Mouse (Mus musculus): ENCODE results near the gene Cited4. TPM values are rescaled to one million over a fixed set of nuclear protein-coding genes. Genes with fewer than 3 reads are reported as not detected.

The Cited4 gene
- total and polyA plus RNA-seq, 3 experiments: 23.3 to 58.1 TPM; not detected in 1

DNA sequence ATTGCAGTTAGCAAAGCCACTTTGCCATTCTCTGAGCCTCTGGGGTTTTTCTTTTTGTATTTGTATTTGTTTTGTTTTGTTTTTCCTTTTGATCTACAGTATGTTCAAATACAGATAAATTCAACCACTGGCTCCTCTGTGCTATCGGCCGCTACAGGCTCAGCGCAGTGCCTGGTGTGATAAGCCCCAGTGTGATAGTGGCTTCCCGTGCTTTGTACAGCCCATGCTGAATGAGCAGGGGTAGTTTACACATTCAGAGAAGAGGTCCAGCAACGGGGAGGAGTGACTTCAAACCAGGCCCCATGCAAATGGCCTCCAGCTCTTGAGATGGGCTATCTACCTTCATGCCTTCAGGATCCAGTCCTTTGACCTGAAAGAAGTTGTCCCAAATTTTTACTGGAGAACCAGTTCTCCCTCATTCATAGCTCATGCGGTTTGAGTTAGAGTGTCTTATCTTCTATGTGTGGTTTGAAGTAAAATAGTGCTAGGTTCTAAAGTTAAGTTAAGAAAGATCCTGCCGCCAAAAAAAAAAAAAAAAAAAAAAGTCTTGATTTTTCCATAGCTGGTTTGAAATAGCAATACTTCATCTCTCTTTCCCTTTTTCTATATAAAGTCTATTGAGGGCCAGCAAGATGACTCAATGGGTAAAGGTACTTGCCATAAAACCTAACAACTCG is 8.5 kb downstream of the Cited4 start (continued):
- peak; percentile 99 for TF ChIP-seq TCF12 (IDR thresholded peaks at IDR 0.05; ENCODE audit: low read depth, low read length)
- peak; percentile 97 for TF ChIP-seq ZNF384 (IDR thresholded peaks at IDR 0.05; ENCODE audit: low read depth, low read length)
- TF ChIP-seq NRF1 (IDR thresholded peaks at IDR 0.05; ENCODE audit: insufficient read depth, low read depth, low read length, poor library complexity, severe bottlenecking): no peak
- peak; percentile 96 to 98 for TF ChIP-seq EP300 (IDR thresholded peaks at IDR 0.05; ENCODE audit: low read depth in 1 of 2, low read length in 2 of 2)
- TF ChIP-seq ZC3H11A (IDR thresholded peaks at IDR 0.05; ENCODE audit: low read depth, low read length): no peak; the same call in 1 of the 2 replicates
- TF ChIP-seq GATA1 (IDR thresholded peaks at IDR 0.05; ENCODE audit: low read depth, low read length): peak; percentile 99
- TF ChIP-seq JUND (IDR thresholded peaks at IDR 0.05; ENCODE audit: low read depth, low read length): no peak
- TF ChIP-seq ZMIZ1 (IDR thresholded peaks at IDR 0.05; ENCODE audit: low read depth, low read length): 0 out of 2 replicates have a peak, but pooled peaks have one; percentile 40
- no peak for TF ChIP-seq CHD1 (IDR thresholded peaks at IDR 0.05; ENCODE audit: low read depth, low read length)
- TF ChIP-seq NELFE (IDR thresholded peaks at IDR 0.05; ENCODE audit: low read depth, low read length): no peak
- TF ChIP-seq GABPA (IDR thresholded peaks at IDR 0.05; ENCODE audit: low read depth, low read length): no peak
- TF ChIP-seq E2F4 (IDR thresholded peaks at IDR 0.05; ENCODE audit: borderline replicate concordance, low read depth, low read length): 0 out of 2 replicates have a peak, but pooled peaks have one; percentile 42
- TF ChIP-seq MAFK (IDR thresholded peaks at IDR 0.05; ENCODE audit: borderline replicate concordance, low read depth, low read length): peak; percentile 70; the same call in 1 of the 2 replicates

DNA sequence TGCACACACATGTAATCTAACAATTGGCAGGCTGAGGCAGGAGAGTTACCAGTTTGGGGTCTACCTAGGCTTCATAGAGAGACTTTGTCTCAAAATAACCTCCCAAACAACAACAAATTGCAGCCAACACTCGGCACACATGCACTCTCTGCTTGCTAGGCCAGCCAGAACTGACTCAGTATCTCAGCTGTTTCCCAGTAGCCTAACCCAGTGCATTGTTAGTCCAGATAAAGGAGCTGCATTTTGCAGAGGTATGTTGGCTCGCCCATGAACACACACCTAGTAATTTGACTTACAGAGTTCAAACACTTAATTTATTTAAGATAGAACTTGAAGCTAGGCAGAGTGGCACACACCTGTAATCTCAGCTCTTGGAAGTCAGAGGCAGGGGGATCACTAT is 9.3 kb downstream of the Cited4 start:
- no peak overlapping the region for H3K4me3 ChIP-seq (ENCODE audit: control insufficient read depth in 1 of 2, insufficient read depth in 1 of 2, low read depth in 2 of 2, low read length in 2 of 2)
- peak; percentile 64 for DNase-seq (ENCODE audit: low read depth, low spot score)
- H3K4me1 ChIP-seq (ENCODE audit: control insufficient read depth in 1 of 2, insufficient read depth in 2 of 2, low read length in 2 of 2): peaks cover 14 to 21% of the 10 kb centered on the region in 2 experiments
- H3K27me3 ChIP-seq (ENCODE audit: control insufficient read depth in 1 of 2, insufficient read depth in 2 of 2, low read length in 2 of 2): no peaks in the 10 kb centered on the region
- H3K9me3 ChIP-seq (replicated peaks; ENCODE audit: insufficient read depth, low read length): no peaks in the 10 kb centered on the region
- TF ChIP-seq SIN3A (IDR thresholded peaks at IDR 0.05; ENCODE audit: low read length): no peak
- no peak for TF ChIP-seq MEF2A (IDR thresholded peaks at IDR 0.05; ENCODE audit: extremely low read depth, insufficient replicate concordance, low read depth, low read length, poor library complexity, severe bottlenecking)
- TF ChIP-seq ETS1 (IDR thresholded peaks at IDR 0.05; ENCODE audit: low read depth, low read length): peak; percentile 73
- TF ChIP-seq GABPA (IDR thresholded peaks at IDR 0.05; ENCODE audit: low read depth, low read length): no peak
- TF ChIP-seq GATA1 (IDR thresholded peaks at IDR 0.05; ENCODE audit: low read depth, low read length): no peak
- TF ChIP-seq TCF12 (IDR thresholded peaks at IDR 0.05; ENCODE audit: low read depth, low read length): peak; percentile 47; the same call in 1 of the 2 replicates
- TF ChIP-seq MXI1 (IDR thresholded peaks at IDR 0.05; ENCODE audit: low read depth, low read length): peak; percentile 38; the same call in 1 of the 2 replicates
- TF ChIP-seq E2F4 (IDR thresholded peaks at IDR 0.05; ENCODE audit: borderline replicate concordance, low read depth, low read length): no peak
- peak; percentile 28; the same call in 1 of the 2 replicates for TF ChIP-seq TAL1 (IDR thresholded peaks at IDR 0.05; ENCODE audit: low read length)
- TF ChIP-seq POLR2AphosphoS2 (IDR thresholded peaks at IDR 0.05; ENCODE audit: low read length): no peak
- peak in 1 of 2 experiments; percentile 5; a peak in 1 of 4 replicates for TF ChIP-seq EP300 (IDR thresholded peaks at IDR 0.05; ENCODE audit: low read depth in 1 of 2, low read length in 2 of 2)
- no peak for TF ChIP-seq HCFC1 (IDR thresholded peaks at IDR 0.05; ENCODE audit: low read depth, low read length)
- 0 out of 2 replicates have a peak, but pooled peaks have one; percentile 23 for TF ChIP-seq KAT2A (conservative IDR thresholded peaks at IDR 0.05; ENCODE audit: low read depth, low read length)
- peaks cover 0 to 19% of the 10 kb centered on the region in 2 experiments; a peak in 2 of 4 replicates for H3K36me3 ChIP-seq (ENCODE audit: control insufficient read depth in 1 of 2, insufficient read depth in 2 of 2, low read length in 2 of 2)
- H3K79me2 ChIP-seq (ENCODE audit: control insufficient read depth, insufficient read depth, low read length, poor library complexity): no peaks in the 10 kb centered on the region
- no peak overlapping the region for H3K9ac ChIP-seq (ENCODE audit: control insufficient read depth, low read depth, low read length, poor library complexity, severe bottlenecking)
- peak overlapping the region; percentile 46 for H3K27ac ChIP-seq (ENCODE audit: control insufficient read depth, low read depth, low read length)

All from MEL (cell line).